Mouse (Mus musculus) kidney, embryonic 14.5 days (tissue): ENCODE results near the gene Abcf3. TPM values are rescaled to one million over a fixed set of nuclear protein-coding genes. Genes with fewer than 3 reads are reported as not detected.

Source experiments
- ATAC-seq: fragments of 200-750 bp; cut with Nextera tagmentation; 2 replicates; pipeline ENCODE4 v1.8.0; 2017; ENCODE audit warnings: moderate number of reproducible peaks, mild to moderate bottlenecking, moderate TSS enrichment, moderate library complexity; ENCODE audit not compliant: low FRiP score, low TSS enrichment
- H3K27ac ChIP-seq: fragments of 300-500 bp; sonication (generic); 2 replicates; pipeline ENCODE4 v1.5.1; 2014; ENCODE audit warnings: low read depth, mild to moderate bottlenecking, low read length, moderate library complexity, mixed read lengths
- H3K27me3 ChIP-seq: fragments of 300-500 bp; sonication (generic); 2 replicates; pipeline ENCODE4 v1.6.1; 2014; ENCODE audit warnings: mild to moderate bottlenecking, low read length; ENCODE audit not compliant: control insufficient read depth, insufficient read depth
- H3K36me3 ChIP-seq: fragments of 300-500 bp; sonication (generic); 2 replicates; pipeline ENCODE4 v1.6.1; 2014; ENCODE audit warnings: low read length, mixed read lengths; ENCODE audit not compliant: control insufficient read depth, insufficient read depth
- H3K4me1 ChIP-seq: fragments of 300-500 bp; sonication (generic); 2 replicates; pipeline ENCODE4 v1.6.1; 2014; ENCODE audit warnings: low read length, mixed read lengths; ENCODE audit not compliant: control insufficient read depth, insufficient read depth
- H3K4me2 ChIP-seq: fragments of 300-500 bp; sonication (generic); replicated peaks from 2 replicates; pipeline ENCODE4 v1.6.1; 2014; ENCODE audit warnings: low read depth, mild to moderate bottlenecking, low read length
- H3K4me3 ChIP-seq: fragments of 300-500 bp; sonication (generic); 2 replicates; pipeline ENCODE4 v1.5.1; 2014; ENCODE audit warnings: mild to moderate bottlenecking, low read length
- H3K9ac ChIP-seq: fragments of 300-500 bp; sonication (generic); 2 replicates; pipeline ENCODE4 v1.6.1; 2014; ENCODE audit warnings: low read depth, mild to moderate bottlenecking, low read length, moderate library complexity
- H3K9me3 ChIP-seq: fragments of 300-500 bp; sonication (generic); 2 replicates; pipeline ENCODE4 v1.6.1; 2016; ENCODE audit warnings: low read length; ENCODE audit not compliant: control insufficient read depth
- whole genome bisulfite sequencing: fragments of 180-500 bp; shearing (Covaris S2); extraction: QIAGEN DNeasy Blood & Tissue Kit; methylation state at CpG from one replicate; pipeline ENCODE4 v1.1.7; 2014; 5-methylcytosine and 5-hydroxymethylcytosine counted together
- microRNA counts: library from miRNA; unstranded; fragments of <30 nt; microRNA quantifications from one replicate; lab custom pipeline; 2017
- microRNA-seq: library from miRNA; unstranded; fragments of <30 nt; microRNA quantifications from one replicate; pipeline ENCODE4, GENCODE M21; 2016
- polyA plus RNA-seq: library from polyadenylated mRNA; unstranded; fragments of >200 nt; fragmentation: Nextera tagmentation; extraction: Ambion mirVana; gene quantifications from 2 replicates; pipeline ENCODE4 v1.2.1, GENCODE M21; 2014

Abcf3 gene
- polyA plus RNA-seq, 1 experiment from 2014 or later = 44.5 TPM

GRCm38 (mm10) chr16:20595737-20596136, 47.4 kb downstream of the Abcf3 start:
- no peaks in the 10 kb centered on the region for H3K36me3 ChIP-seq
- no peak overlapping the region for H3K4me2 ChIP-seq
- H3K9me3 ChIP-seq = no peaks in the 10 kb centered on the region
- peaks cover 32% of the 10 kb centered on the region for H3K27me3 ChIP-seq
- H3K4me1 ChIP-seq = no peaks in the 10 kb centered on the region; the same call in 1 of the 2 replicates
- no peak for ATAC-seq
- no peak overlapping the region for H3K27ac ChIP-seq
- no peak overlapping the region for H3K9ac ChIP-seq
- 91% methylated on average over 4 of the region's 4 CpGs for WGBS
- H3K4me3 ChIP-seq = no peak overlapping the region

GRCm38 (mm10) chr16:20596687-20597441, 48.5 kb downstream of the Abcf3 start:
- Histone ChIP-seq H3K36me3 (no peaks in the 10 kb centered on the region), H3K4me2 (no peak overlapping the region), H3K9ac (no peak overlapping the region), H3K4me1 (no peaks in the 10 kb centered on the region), H3K27ac (no peak overlapping the region), H3K4me3 (no peak overlapping the region), H3K27me3 (peaks cover 21% of the 10 kb centered on the region), H3K9me3 (no peaks in the 10 kb centered on the region)
- no peak for ATAC-seq
- WGBS = 50% methylated on average over 7 of the region's 7 CpGs

GRCm38 (mm10) chr16:20600511-20600910, 52.1 kb downstream of the Abcf3 start:
- 82% methylated on average over 5 of the region's 5 CpGs for WGBS
- no peaks in the 10 kb centered on the region for H3K27me3 ChIP-seq
- no peak overlapping the region for H3K4me3 ChIP-seq
- no peak overlapping the region for H3K27ac ChIP-seq
- H3K36me3 ChIP-seq = peaks cover 17% of the 10 kb centered on the region; the same call in 1 of the 2 replicates
- ATAC-seq = no peak
- no peaks in the 10 kb centered on the region for H3K9me3 ChIP-seq
- H3K9ac ChIP-seq = no peak overlapping the region
- no peak overlapping the region for H3K4me2 ChIP-seq
- no peaks in the 10 kb centered on the region for H3K4me1 ChIP-seq

- H3K9ac ChIP-seq = no peak overlapping the region
- H3K36me3 ChIP-seq = peaks cover 40% of the 10 kb centered on the region; the same call in 1 of the 2 replicates
- no peak overlapping the region for H3K27ac ChIP-seq
- no peaks in the 10 kb centered on the region for H3K27me3 ChIP-seq
- 84% methylated on average over 9 of the region's 9 CpGs for WGBS
- H3K4me1 ChIP-seq = no peaks in the 10 kb centered on the region
- no peaks in the 10 kb centered on the region for H3K9me3 ChIP-seq
- ATAC-seq = no peak
- H3K4me2 ChIP-seq = no peak overlapping the region
- no peak overlapping the region for H3K4me3 ChIP-seq
These were observed 56.3 kb downstream of the Abcf3 start for GRCm38 (mm10) chr16:20604705-20605104.

- under 1% methylated on average over 28 of the region's 28 CpGs for WGBS
- Histone ChIP-seq H3K4me3 (peak overlapping the region; percentile 71), H3K4me1 (peaks cover 5% of the 10 kb centered on the region; the same call in 1 of the 2 replicates)
These were observed 62.4 kb downstream of the Abcf3 start for GRCm38 (mm10) chr16:20610501-20611356.

More at GRCm38 (mm10) chr16:20610501-20611356, 62.4 kb downstream of the Abcf3 start:
- Histone ChIP-seq H3K9ac (peak overlapping the region; percentile 84), H3K27me3 (no peaks in the 10 kb centered on the region), H3K9me3 (no peaks in the 10 kb centered on the region), H3K36me3 (peaks cover 21% of the 10 kb centered on the region; the same call in 1 of the 2 replicates), H3K27ac (peak overlapping the region; percentile 78), H3K4me2 (peak overlapping the region; percentile 76)
- ATAC-seq = peak; percentile 63

MicroRNAs within 50 kb of the gene (microRNA counts, 519-probe panel; counts per million panel counts)
- microRNA mmu-miR-1224 (lab: Ali Mortazavi, UCI) = 6,579 counts per million, percentile 71 among the panel's probes with 10 or more counts

Small RNAs within 50 kb of the gene (microRNA-seq; reads per million reads assigned to microRNA genes)
- gene Mir1224 = 1.7 reads per million

Other genes starting within 250 kb of the Abcf3 start
- 84.6 and 110 TPM in 2 replicates for gene Parl, start 246.2 kb upstream of the Abcf3 start, polyA plus RNA-seq
- gene Cyp2ab1, start 223.2 kb upstream of the Abcf3 start, polyA plus RNA-seq = not detected in 2 replicates
- gene Abcc5, start 122.2 kb upstream of the Abcf3 start, polyA plus RNA-seq = 37.3 and 64.0 TPM in 2 replicates
- 68.6 and 115 TPM in 2 replicates for gene Eif2b5, start 49.8 kb upstream of the Abcf3 start, polyA plus RNA-seq
- 29.1 and 30.5 TPM in 2 replicates for gene Dvl3, start 31.6 kb upstream of the Abcf3 start, polyA plus RNA-seq
- 607 TPM in 2 replicates for gene Ap2m1, start 13.1 kb upstream of the Abcf3 start, polyA plus RNA-seq
- gene Vwa5b2, start 40.9 kb downstream of the Abcf3 start, polyA plus RNA-seq = 0.79 and 1.3 TPM in 2 replicates
- 42.2 and 42.4 TPM in 2 replicates for gene Eef1akmt4, start 63.0 kb downstream of the Abcf3 start, polyA plus RNA-seq
- not detected in 2 replicates for gene Gm49333, start 63.0 kb downstream of the Abcf3 start, polyA plus RNA-seq
- gene Alg3, start 63.2 kb downstream of the Abcf3 start, polyA plus RNA-seq = 44.3 and 55.7 TPM in 2 replicates
- gene Camk2n2, start 72.7 kb downstream of the Abcf3 start, polyA plus RNA-seq = 1.7 and 1.9 TPM in 2 replicates
- 2.6 and 3.1 TPM in 2 replicates for gene Ece2, start 81.3 kb downstream of the Abcf3 start, polyA plus RNA-seq
- gene Psmd2, start 103.1 kb downstream of the Abcf3 start, polyA plus RNA-seq = 208 and 355 TPM in 2 replicates
- 131 and 213 TPM in 2 replicates for gene Eif4g1, start 119.7 kb downstream of the Abcf3 start, polyA plus RNA-seq
- 3.8 and 5.5 TPM in 2 replicates for gene Fam131a, start 144.7 kb downstream of the Abcf3 start, polyA plus RNA-seq
- 147 and 172 TPM in 2 replicates for gene Polr2h, start 169.1 kb downstream of the Abcf3 start, polyA plus RNA-seq
- gene Clcn2, start 169.2 kb downstream of the Abcf3 start, polyA plus RNA-seq = 15.5 and 17.3 TPM in 2 replicates
- 3.9 and 4.6 TPM in 2 replicates for gene Chrd, start 184.6 kb downstream of the Abcf3 start, polyA plus RNA-seq
- 0.89 and 1.2 TPM in 2 replicates for gene Thpo, start 185.9 kb downstream of the Abcf3 start, polyA plus RNA-seq